Mouse (Mus musculus): ENCODE measurements around the gene Dis3l2. TPM values are rescaled to one million over a fixed set of nuclear protein-coding genes. Genes with fewer than 3 reads are reported as not detected.

Dis3l2 gene
- total RNA-seq, 1 experiment from 2014 or later = 32.7 TPM

DNA sequence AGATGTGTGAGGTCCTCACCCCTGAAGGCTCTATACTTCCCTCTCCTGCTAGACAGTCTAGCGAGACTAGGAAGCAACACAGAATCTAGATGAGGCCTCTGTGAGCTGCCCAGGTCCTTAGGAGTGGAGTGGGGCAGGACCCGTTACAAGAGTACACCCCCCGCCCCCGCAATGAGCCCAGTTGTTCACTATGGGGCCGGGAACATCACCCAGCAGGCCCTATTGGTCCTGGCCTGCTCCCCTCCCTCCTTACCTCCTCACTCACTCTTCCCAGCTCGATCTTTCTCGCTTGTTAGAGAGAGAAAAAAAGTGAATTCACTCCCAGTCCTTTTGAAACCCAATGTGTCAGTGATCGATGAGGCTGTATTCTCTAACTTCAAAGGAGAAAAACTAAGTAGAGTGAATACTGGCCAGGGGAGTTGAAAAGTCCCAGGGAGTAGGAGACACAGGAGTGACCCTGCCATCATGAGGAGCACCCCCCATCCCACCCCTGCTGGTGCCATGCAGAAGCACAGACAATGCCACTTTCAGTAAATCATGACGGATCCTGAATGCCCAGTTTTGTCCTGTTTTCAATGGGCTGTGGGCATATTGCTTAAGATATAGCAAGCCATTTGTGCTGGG lies 299.0 kb downstream of the Dis3l2 start:
- no peak for ATAC-seq (replicated peaks; ENCODE audit: low read depth, poor library complexity, severe bottlenecking)

- ATAC-seq (replicated peaks; ENCODE audit: low read depth, poor library complexity, severe bottlenecking) = no peak
These were observed 299.6 kb downstream of the Dis3l2 start for GRCm38 (mm10) chr1:87003169-87003552.

GRCm38 (mm10) chr1:87006425-87006824 lies 302.8 kb downstream of the Dis3l2 start:
- ATAC-seq (replicated peaks; ENCODE audit: low read depth, poor library complexity, severe bottlenecking) = no peak

GRCm38 (mm10) chr1:87008211-87008610 lies 304.6 kb downstream of the Dis3l2 start:
- ATAC-seq (replicated peaks; ENCODE audit: low read depth, poor library complexity, severe bottlenecking) = no peak

- no peak for ATAC-seq (replicated peaks; ENCODE audit: low read depth, poor library complexity, severe bottlenecking)
These were observed 305.5 kb downstream of the Dis3l2 start for GRCm38 (mm10) chr1:87009156-87009555.

DNA sequence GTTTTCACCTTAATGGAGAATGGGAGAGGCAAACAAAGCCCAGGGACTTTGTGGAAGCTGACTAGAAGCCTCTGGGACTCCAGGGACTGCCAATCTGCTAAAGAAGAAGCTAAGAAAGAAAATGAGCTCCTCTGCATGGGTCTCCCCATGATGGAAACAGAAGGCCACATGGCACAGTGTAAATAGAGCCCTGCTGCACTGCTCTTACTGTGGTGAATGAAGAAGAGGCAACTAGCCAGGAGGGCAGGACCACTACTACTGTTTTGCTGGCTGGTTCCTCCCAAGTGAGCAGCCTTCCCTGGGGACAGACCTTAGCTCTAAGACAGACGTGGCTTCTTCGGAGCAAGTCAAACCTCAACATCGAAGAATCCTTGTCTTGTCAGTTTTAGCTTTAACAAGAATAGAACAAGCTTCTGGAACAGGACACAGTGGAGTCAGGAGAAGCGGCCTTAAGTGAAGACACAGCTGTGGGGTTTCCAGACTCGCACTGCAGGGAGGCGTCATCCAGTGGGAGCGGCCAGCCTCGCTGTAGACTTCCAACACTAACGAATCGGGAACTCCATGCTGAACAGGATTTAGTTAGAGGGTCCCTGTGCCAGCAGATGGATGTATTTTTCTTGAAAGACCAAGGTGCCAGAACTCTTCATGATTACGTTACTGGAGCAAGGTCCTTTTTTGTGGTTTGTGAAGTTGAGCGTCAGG lies 307.2 kb downstream of the Dis3l2 start:
- no peak for ATAC-seq (replicated peaks; ENCODE audit: low read depth, poor library complexity, severe bottlenecking)

GRCm38 (mm10) chr1:87011718-87012117 lies 308.1 kb downstream of the Dis3l2 start:
- no peak for ATAC-seq (replicated peaks; ENCODE audit: low read depth, poor library complexity, severe bottlenecking)

DNA sequence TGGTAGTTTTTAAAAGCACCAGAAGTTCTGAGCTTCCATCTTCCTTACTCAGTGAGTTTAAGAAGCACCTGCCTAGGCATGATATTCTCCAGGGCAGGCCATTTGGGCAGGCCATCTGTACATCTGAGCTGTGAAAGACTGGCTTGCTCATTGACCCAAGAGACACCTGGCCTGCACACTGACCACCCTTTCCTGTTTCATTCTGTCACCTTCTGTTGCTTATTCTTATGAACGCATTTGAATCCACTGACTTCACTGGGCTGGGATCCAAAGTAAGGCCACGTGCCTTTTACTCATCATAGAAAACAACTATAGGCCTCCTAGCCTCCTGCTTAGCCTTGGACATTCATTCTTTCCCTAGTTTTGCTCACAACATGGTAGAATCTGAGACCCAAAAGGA lies 309.0 kb downstream of the Dis3l2 start:
- ATAC-seq (replicated peaks; ENCODE audit: low read depth, poor library complexity, severe bottlenecking) = no peak

DNA sequence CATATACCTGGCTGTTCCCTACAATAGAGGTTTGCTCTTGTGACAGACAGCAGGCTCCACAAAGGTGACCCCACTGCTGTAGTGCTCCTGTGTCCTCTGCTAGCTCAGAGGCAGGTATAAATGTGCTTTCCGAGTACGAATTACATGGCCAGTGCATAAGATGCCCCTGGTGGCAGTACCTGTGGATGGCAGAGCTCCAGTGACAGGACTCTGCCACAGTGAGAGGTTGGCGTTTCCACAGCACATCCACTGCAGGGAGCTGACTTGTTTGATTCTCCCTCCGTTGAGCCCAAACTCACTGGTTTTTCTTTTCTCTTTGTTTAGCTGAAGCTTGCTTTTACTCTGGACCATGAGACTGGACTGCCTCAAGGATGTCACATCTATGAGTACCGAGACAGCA lies 317.1 kb downstream of the Dis3l2 start:
- no peak for ATAC-seq (replicated peaks; ENCODE audit: low read depth, poor library complexity, severe bottlenecking)

DNA sequence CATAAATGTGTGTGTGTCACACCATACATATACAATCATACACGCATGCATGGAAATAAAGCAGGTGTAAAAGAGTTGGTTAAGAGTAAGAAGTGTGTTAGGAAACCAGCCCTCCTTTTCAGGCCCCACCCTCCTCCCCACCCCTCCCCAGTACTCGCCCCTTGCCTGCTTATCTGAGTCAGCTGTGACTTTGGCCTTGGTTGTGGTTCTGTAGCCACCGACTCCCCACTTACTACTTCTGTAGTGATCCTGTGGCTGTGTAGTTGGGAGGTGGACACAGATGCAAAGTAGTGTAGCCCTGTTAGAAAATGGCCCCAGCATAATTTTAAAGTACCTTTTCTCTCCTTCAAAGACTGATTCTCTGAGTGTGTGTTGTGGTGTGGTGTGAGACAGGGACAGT lies 318.0 kb downstream of the Dis3l2 start:
- 0 out of 2 replicates have a peak, but pooled peaks have one; percentile 47 for ATAC-seq (replicated peaks; ENCODE audit: low read depth, poor library complexity, severe bottlenecking)

GRCm38 (mm10) chr1:87023291-87024170 lies 319.9 kb downstream of the Dis3l2 start:
- no peak for ATAC-seq (replicated peaks; ENCODE audit: low read depth, poor library complexity, severe bottlenecking)

DNA sequence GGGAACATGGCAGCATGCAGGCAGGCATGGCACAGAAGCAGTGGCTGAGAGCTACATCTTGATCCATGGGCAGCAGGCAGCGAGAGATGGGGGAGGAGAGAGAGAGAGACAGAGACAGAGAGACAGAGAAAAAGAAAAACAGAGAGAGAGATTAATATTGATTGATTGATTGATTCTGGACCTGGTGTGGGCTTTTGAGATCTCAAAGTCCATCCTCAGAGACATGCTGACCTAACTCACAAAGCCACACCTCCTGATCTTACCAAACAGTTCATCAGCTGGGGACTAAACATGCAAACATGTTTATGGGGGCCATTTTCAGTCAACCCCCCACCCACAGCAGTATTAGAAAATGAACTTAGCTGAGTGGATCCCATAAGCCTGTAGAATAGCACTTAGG lies 321.4 kb downstream of the Dis3l2 start:
- ATAC-seq (replicated peaks; ENCODE audit: low read depth, poor library complexity, severe bottlenecking) = no peak

- ATAC-seq (replicated peaks; ENCODE audit: low read depth, poor library complexity, severe bottlenecking) = peak; percentile 75
These were observed 325.2 kb downstream of the Dis3l2 start for GRCm38 (mm10) chr1:87028786-87029185.

DNA sequence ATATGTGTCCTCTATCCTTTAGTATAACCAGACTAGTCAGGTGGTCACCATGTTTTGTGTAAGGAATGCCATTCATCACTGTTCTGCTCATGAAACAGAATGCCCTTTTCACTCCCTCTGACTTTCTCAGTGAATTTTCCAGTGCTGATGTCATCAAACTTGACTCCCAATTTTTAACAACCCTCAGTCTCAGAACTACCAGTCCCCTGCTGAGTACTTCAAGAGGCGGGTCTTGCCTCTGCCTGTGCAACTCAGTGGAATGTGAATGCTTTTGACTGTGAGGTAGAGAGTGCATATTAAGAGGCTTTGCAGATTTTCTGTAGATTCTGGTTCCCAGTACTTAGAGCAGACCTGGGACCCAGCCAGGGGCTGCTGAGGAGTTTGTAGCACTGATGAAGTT lies 327.0 kb downstream of the Dis3l2 start:
- no peak for ATAC-seq (replicated peaks; ENCODE audit: low read depth, poor library complexity, severe bottlenecking)

- no peak for ATAC-seq (replicated peaks; ENCODE audit: low read depth, poor library complexity, severe bottlenecking)
These were observed 328.9 kb downstream of the Dis3l2 start for GRCm38 (mm10) chr1:87032466-87032865.

DNA sequence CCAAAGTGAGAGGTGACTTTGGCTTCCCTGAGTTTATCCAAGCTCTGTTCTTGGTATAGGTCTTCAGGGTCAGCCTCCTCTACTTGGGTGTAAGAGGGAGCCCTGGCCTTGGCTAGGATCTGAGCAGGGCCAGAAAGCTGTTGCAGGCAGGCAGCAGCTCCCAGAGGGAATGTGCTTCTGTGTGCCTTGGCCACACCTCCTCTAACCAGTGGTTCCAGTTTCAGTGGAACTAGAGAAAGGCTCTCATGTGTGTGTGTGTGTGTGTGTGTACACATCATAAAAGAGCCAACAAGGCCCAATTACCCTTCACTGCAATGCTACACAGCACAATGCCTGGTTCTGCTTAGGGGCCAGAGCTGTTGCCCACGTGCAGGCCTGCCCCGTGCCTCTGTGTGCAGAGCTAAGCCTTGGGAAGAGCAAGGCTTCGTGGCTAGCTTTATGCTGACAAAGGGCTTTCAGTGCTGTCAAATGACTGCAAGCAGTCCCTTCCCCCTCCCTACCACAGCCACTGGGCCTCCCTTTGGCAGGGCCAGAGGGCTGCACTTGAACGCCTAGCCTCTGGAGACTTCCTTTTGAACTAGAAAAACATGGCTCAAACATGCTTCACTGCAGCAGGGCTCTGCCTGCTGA lies 332.0 kb downstream of the Dis3l2 start:
- peak; percentile 36; the same call in 1 of the 2 replicates for ATAC-seq (replicated peaks; ENCODE audit: low read depth, poor library complexity, severe bottlenecking)

DNA sequence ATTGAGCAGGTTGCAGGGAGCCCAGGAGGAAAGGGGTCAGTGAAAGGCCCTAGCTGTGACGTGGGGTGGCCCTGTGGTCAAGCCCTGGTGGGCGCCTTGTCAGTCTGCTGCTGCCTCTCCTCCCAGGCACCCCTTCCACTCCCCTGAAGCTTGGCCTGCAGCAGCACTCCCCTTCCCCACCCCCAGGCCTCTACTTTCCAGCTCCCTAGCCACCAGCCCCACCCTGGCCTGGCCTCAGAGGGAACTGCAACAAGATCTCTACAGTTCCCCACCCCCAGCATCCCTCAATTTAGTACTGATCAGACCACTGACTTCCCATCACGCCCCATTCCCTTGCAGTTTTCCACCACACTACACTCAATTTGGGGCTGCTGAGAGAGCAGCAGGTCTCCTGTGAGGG lies 332.7 kb downstream of the Dis3l2 start:
- ATAC-seq (replicated peaks; ENCODE audit: low read depth, poor library complexity, severe bottlenecking) = no peak

DNA sequence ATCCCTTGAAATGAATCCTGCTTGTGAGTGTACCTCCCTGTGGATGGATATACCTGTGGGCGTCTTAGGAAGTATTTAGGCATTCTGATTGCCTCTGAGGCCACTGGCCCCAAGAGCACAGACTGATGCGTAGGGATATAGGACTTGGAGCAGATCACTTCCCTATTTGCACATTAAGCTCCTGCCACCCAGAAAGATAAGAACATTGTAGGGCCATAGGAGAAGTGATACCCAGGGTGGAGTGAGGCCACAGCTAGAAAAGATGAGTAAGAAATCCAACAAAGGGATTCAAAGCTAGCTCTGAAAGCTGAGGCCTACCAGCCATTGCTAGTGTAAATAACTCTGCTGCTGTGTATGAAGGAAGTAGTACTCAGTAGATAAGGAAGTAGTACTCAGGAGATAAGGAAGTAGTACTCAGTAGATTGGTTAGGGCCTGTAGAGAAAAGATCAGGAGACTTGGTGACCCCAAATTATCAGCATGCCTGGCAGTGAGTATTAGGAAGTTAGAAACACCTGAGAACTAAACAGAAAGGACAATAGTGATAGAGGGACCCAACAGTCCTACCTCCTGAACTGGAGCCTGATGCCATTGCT lies 335.0 kb downstream of the Dis3l2 start:
- ATAC-seq (replicated peaks; ENCODE audit: low read depth, poor library complexity, severe bottlenecking) = no peak

DNA sequence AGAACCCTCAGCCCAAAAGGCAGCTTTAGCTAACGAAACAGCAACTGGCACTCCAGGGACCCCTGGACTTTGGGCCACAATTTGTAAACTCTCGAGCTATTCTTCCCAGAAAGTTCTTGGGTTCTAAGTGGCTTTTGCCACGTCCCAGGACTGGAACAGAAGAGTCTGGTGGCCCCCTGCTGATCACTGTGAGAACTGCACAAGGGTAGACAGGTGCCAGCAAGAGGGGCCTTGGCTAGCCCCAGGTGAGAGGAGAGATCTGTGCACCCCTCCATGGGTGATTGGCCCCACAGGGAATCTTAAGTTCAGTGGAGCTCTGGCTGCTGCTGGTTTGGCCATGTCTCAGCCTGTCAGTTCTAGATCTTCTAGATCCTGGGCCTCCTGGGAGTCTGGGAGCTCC lies 337.5 kb downstream of the Dis3l2 start:
- ATAC-seq (replicated peaks; ENCODE audit: low read depth, poor library complexity, severe bottlenecking) = peak; percentile 62

DNA sequence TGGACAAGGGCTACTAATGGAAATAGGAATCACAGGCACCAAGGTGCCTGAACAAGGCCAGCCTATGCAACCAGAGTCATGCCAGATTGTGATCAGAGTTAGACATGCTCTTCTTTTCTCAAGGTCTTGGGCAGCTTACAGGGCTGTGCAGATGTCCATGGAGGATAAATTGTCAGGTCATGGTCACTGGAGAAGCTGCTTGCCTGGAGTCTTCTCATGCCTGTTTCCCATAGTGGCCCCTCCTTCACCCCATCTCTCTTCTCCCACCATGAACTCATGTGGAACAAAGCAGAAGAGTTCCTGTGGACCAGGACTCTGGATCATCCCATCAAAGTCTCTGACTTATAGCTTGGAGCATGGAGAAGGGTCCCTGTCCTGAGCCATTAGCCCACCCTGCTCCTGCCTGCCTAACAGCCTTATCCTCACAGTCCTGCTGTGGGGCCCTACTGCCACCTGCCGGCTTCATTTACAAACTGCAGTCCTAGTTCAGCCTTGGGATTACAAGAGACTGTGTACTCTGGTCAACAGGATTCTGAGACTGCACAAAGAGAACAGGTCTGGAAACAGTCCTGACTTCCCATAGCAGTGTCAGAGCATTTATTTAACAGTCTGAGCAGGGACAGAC lies 338.3 kb downstream of the Dis3l2 start:
- ATAC-seq (replicated peaks; ENCODE audit: low read depth, poor library complexity, severe bottlenecking) = peak; percentile 79
